Mouse (Mus musculus) heart, adult 2 months (tissue): Measurements from ENCODE around the gene Dmac2. TPM values are rescaled to one million over a fixed set of nuclear protein-coding genes. Genes with fewer than 3 reads are reported as not detected.
A peak's percentile ranks its signal among the peaks of the same experiment; 100 is the strongest.

Experiments
- DNase-seq, 2 experiments: peaks; one replicate each; pipeline ENCODE4 v3.0.0; 2021
- H3K27ac ChIP-seq: fragments of 200-600 bp; 2 replicates; pipeline ENCODE4 v1.8.1; 2022
- H3K27me3 ChIP-seq: fragments of 200-500 bp; 2 replicates; pipeline ENCODE4 v1.6.1; 2012; ENCODE audit warnings: mild to moderate bottlenecking, low read length, inconsistent platforms, mixed read lengths; ENCODE audit not compliant: control insufficient read depth, insufficient read depth
- H3K36me3 ChIP-seq: fragments of 200-500 bp; 2 replicates; pipeline ENCODE4 v1.6.1; 2012; ENCODE audit warnings: low read length, inconsistent platforms; ENCODE audit not compliant: control insufficient read depth, insufficient read depth
- H3K4me1 ChIP-seq: fragments of 200-500 bp; 2 replicates; pipeline ENCODE4 v1.6.1; 2011; ENCODE audit warnings: low read length; ENCODE audit not compliant: control insufficient read depth, insufficient read depth
- H3K4me3 ChIP-seq: fragments of 200-600 bp; 2 replicates; pipeline ENCODE4 v1.8.1; 2022
- H3K79me2 ChIP-seq: fragments of 200-500 bp; replicated peaks from 2 replicates; pipeline ENCODE4 v1.6.1; 2012; ENCODE audit warnings: mild to moderate bottlenecking, inconsistent platforms, low read length, moderate library complexity, mixed read lengths; ENCODE audit not compliant: control insufficient read depth, insufficient read depth
- H3K9ac ChIP-seq: fragments of 200-500 bp; 2 replicates; pipeline ENCODE4 v1.6.1; 2012; ENCODE audit warnings: low read depth, mild to moderate bottlenecking, control low read depth, inconsistent platforms, low read length, mixed read lengths
- CTCF ChIP-seq: fragments of 200-600 bp; IDR thresholded peaks from 2 replicates; pipeline ENCODE4 v1.8.1; 2022; ENCODE audit warnings: antibody characterized with exemption, mild to moderate bottlenecking, moderate library complexity
- EP300 ChIP-seq: fragments of 200-500 bp; IDR thresholded peaks from 2 replicates; pipeline ENCODE4 v1.6.1; 2011; ENCODE audit warnings: low read depth, low read length, control low read depth; ENCODE audit not compliant: insufficient read depth
- POLR2A ChIP-seq: fragments of 200-500 bp; IDR thresholded peaks from 2 replicates; pipeline ENCODE4 v1.6.1; 2011; ENCODE audit warnings: mild to moderate bottlenecking, low read depth, low read length, control low read depth; ENCODE audit not compliant: insufficient read depth
- whole genome bisulfite sequencing: fragments of 180-500 bp; shearing (Covaris S2); methylation state at CpG from one replicate; pipeline ENCODE4 v1.1.7; 2018; 5-methylcytosine and 5-hydroxymethylcytosine counted together
- intact Hi-C: fragments of 180-260 bp; cut with DNase I; formaldehyde crosslinking; loops from one replicate; pipeline ENCODE4 v1.15.1; 2025
- polyA plus RNA-seq: library from polyadenylated mRNA; depleted of rRNA; stranded (reverse); fragments of >200 nt; gene quantifications from 2 replicates; pipeline ENCODE4 v1.2.3, GENCODE M21; 2012
- total RNA-seq, 2 experiments: library from RNA; stranded (reverse); gene quantifications; 2 replicates each; pipeline ENCODE4 v1.2.3; 2021

The Dmac2 gene
- total and polyA plus RNA-seq, 3 experiments: 52.2 to 83.8 (median 61.8) TPM

GRCm38 (mm10) chr7:25637099-25637498 is 17.9 kb downstream of the Dmac2 start:
- TF ChIP-seq CTCF (no peak), POLR2A (no peak), EP300 (no peak)

GRCm38 (mm10) chr7:25639754-25640153 is 20.5 kb downstream of the Dmac2 start:
- H3K27me3 ChIP-seq: no peaks in the 10 kb centered on the region
- no peak for DNase-seq
- TF ChIP-seq POLR2A: no peak
- TF ChIP-seq EP300: no peak
- TF ChIP-seq CTCF: no peak
- H3K9ac ChIP-seq: no peak overlapping the region
- intact Hi-C loops: no loop called here
- WGBS: 95% methylated on average over 4 of the region's 4 CpGs
- H3K79me2 ChIP-seq: no peaks in the 10 kb centered on the region
- no peaks in the 10 kb centered on the region for H3K36me3 ChIP-seq
- no peak overlapping the region for H3K27ac ChIP-seq
- no peaks in the 10 kb centered on the region for H3K4me1 ChIP-seq
- H3K4me3 ChIP-seq: no peak overlapping the region

More at GRCm38 (mm10) chr7:25637099-25637498, 17.9 kb downstream of the Dmac2 start:
- no peak for DNase-seq
- Histone ChIP-seq H3K4me3 (no peak overlapping the region), H3K36me3 (no peaks in the 10 kb centered on the region), H3K4me1 (no peaks in the 10 kb centered on the region), H3K27me3 (no peaks in the 10 kb centered on the region), H3K9ac (no peak overlapping the region), H3K27ac (no peak overlapping the region), H3K79me2 (no peaks in the 10 kb centered on the region)
- 79% methylated on average over 5 of the region's 5 CpGs for WGBS
- intact Hi-C loops: no loop called here

DNA sequence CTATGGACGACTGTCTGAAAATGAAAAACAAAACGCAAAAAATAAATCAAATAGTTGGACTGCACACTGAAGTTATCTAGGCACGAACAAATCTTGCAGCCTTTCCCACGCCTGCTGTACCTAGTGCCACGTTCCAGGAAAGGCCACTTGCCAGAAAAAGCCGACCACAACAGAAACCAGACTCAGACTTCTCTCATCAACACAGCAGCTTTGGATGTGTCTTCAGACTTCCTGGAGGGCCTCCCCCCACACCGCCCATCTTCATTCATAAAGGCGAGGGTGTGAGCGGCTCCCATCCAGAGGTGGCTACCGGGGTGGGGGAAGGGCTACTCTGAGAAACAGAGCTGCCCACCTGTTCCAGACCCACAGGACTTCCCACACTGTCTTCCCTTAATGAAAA is 24.9 kb downstream of the Dmac2 start:
- 0 out of 2 replicates have a peak, but pooled peaks cover 2% of the 10 kb centered on the region for H3K79me2 ChIP-seq
- no peaks in the 10 kb centered on the region for H3K36me3 ChIP-seq
- H3K27me3 ChIP-seq: no peaks in the 10 kb centered on the region
- DNase-seq: peak in 1 of 2 experiments; percentile 26
- H3K4me3 ChIP-seq: no peak overlapping the region
- WGBS: 41% methylated on average over 10 of the region's 10 CpGs
- no peak overlapping the region for H3K9ac ChIP-seq
- no peaks in the 10 kb centered on the region; the same call in 1 of the 2 replicates for H3K4me1 ChIP-seq
- TF ChIP-seq CTCF: no peak
- no peak for TF ChIP-seq EP300
- TF ChIP-seq POLR2A: no peak
- H3K27ac ChIP-seq: no peak overlapping the region
- intact Hi-C loops: no loop called here

GRCm38 (mm10) chr7:25644631-25645030 is 25.4 kb downstream of the Dmac2 start:
- TF ChIP-seq EP300: no peak
- TF ChIP-seq CTCF: no peak
- TF ChIP-seq POLR2A: no peak
- Histone ChIP-seq H3K27ac (no peak overlapping the region), H3K79me2 (0 out of 2 replicates have a peak, but pooled peaks cover 2% of the 10 kb centered on the region), H3K4me3 (no peak overlapping the region), H3K27me3 (no peaks in the 10 kb centered on the region), H3K9ac (no peak overlapping the region), H3K36me3 (no peaks in the 10 kb centered on the region), H3K4me1 (peaks cover 2% of the 10 kb centered on the region)
- DNase-seq: no peak
- intact Hi-C loops: no loop called here
- WGBS: 51% methylated on average over 4 of the region's 4 CpGs

DNA sequence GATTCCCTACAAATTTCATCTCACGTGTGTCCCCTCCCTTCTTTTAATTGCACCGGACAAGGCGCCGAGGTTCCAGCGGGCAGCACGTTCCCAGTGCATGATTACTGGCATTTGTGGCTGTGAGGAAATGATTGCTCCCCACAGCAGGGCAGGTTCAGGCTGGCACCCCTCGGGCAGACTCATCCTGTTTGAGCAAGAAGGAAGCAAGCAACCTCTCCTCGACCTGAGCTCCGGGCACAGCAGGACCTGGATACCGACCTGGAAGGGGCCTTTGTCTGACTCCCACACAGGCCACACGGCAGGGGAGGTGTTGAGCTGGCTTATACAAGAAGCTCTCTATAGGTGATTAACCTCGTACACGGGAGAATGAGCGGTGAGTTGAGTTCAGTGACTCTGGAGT is 25.9 kb downstream of the Dmac2 start:
- TF ChIP-seq POLR2A (no peak), CTCF (no peak), EP300 (no peak)
- intact Hi-C loops: no loop called here
- Histone ChIP-seq H3K9ac (no peak overlapping the region), H3K4me3 (no peak overlapping the region), H3K79me2 (0 out of 2 replicates have a peak, but pooled peaks cover 2% of the 10 kb centered on the region), H3K36me3 (peaks cover 3% of the 10 kb centered on the region; the same call in 1 of the 2 replicates), H3K4me1 (peaks cover 3% of the 10 kb centered on the region), H3K27me3 (no peaks in the 10 kb centered on the region), H3K27ac (no peak overlapping the region)
- 65% methylated on average over 14 of the region's 14 CpGs for WGBS
- no peak for DNase-seq

- H3K4me1 ChIP-seq: peaks cover 3% of the 10 kb centered on the region
- no peak overlapping the region for H3K9ac ChIP-seq
- H3K79me2 ChIP-seq: 0 out of 2 replicates have a peak, but pooled peaks cover 2% of the 10 kb centered on the region
- H3K4me3 ChIP-seq: no peak overlapping the region
- no peak for DNase-seq
- no peaks in the 10 kb centered on the region for H3K27me3 ChIP-seq
- intact Hi-C loops: no loop called here
- TF ChIP-seq EP300 (no peak), CTCF (no peak), POLR2A (no peak)
- WGBS: 59% methylated on average over 5 of the region's 5 CpGs
- H3K36me3 ChIP-seq: peaks cover 3% of the 10 kb centered on the region; the same call in 1 of the 2 replicates
- no peak overlapping the region for H3K27ac ChIP-seq
These were observed 28.4 kb downstream of the Dmac2 start for GRCm38 (mm10) chr7:25647574-25648123.
